In the genomic region with DNA sequence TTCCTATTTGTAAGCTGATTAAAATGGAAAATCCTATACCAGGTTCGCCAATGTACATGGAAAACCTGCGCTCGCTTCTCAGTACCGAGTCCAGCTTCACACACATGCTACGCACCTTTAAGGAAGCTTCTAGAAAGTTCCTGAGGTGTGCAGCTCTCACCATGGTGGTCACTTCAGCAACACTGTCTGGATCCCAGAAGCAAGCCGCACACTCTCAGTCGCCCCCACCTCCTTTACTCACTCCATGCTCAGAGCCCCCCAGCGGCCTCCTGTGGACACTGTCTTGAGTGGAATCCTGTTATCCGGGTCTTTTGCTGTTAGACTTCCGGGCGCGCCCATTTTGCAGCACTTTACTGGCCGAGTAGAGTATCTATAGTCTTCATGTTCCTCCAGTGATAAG, we compare ENCODE assay signal across 8 mouse cellular contexts. TPM values are rescaled to one million over a fixed set of nuclear protein-coding genes. Genes with fewer than 3 reads are reported as not detected.
A peak's percentile ranks its signal among the peaks of the same experiment; 100 is the strongest.
DNase-seq lines count a peak whose midpoint lies in the region; ATAC-seq lines count a peak whose summit lies in the region.

Dact2 (minus strand) TSS at position 244 of the 400 bp plus-strand sequence.

- no peaks in the 10 kb centered on the region for H3K36me3 ChIP-seq in embryonic facial prominence, embryonic 15.5 days
- H3K36me3 ChIP-seq in hindbrain, embryonic 14.5 days (replicated peaks; ENCODE audit: control insufficient read depth, insufficient read depth) = no peaks in the 10 kb centered on the region
- H3K36me3 ChIP-seq in limb, embryonic 11.5 days (ENCODE audit: control insufficient read depth, insufficient read depth, low read length) = no peaks in the 10 kb centered on the region

- WGBS in embryonic facial prominence, embryonic 15.5 days = 38% methylated on average over 13 of the region's 13 CpGs
- WGBS in hindbrain, embryonic 14.5 days = 54% methylated on average over 13 of the region's 13 CpGs
- 47% methylated on average over 13 of the region's 13 CpGs for WGBS in limb, embryonic 11.5 days

- DNase-seq in gastrocnemius, postnatal 14 days = peak; percentile 30
- DNase-seq in gastrocnemius, postnatal 10 days = no peak
- DNase-seq in hindbrain, embryonic 14.5 days (ENCODE audit: low spot score) = peak; percentile 53
- peak; percentile 39 for DNase-seq in limb, embryonic 11.5 days (ENCODE audit: low spot score)
- DNase-seq in neural tube, embryonic 10.5 days (ENCODE audit: extremely low spot score, low spot score) = peak; percentile 44
- DNase-seq in ovary, postnatal 36 days (ENCODE audit: low spot score) = no peak
- DNase-seq in adrenal gland, postnatal 25 days = no peak

- intact Hi-C loops in gastrocnemius, postnatal 14 days (cut with DNase I; ENCODE audit: low total_unique reads) = no loop called here

- H3K9ac ChIP-seq in embryonic facial prominence, embryonic 15.5 days = peak within 1 kb of the TSS; percentile 42
- H3K9ac ChIP-seq in hindbrain, embryonic 14.5 days = peak within 1 kb of the TSS; percentile 79
- H3K9ac ChIP-seq in limb, embryonic 11.5 days (ENCODE audit: low read length) = peak within 1 kb of the TSS; percentile 75

- no peaks in the 10 kb centered on the region for H3K9me3 ChIP-seq in embryonic facial prominence, embryonic 15.5 days (replicated peaks)
- H3K9me3 ChIP-seq in hindbrain, embryonic 14.5 days (ENCODE audit: control insufficient read depth, low read length) = no peaks in the 10 kb centered on the region
- no peaks in the 10 kb centered on the region for H3K9me3 ChIP-seq in limb, embryonic 11.5 days (ENCODE audit: control insufficient read depth, low read length)

- H3K4me2 ChIP-seq in embryonic facial prominence, embryonic 15.5 days (replicated peaks) = peak within 1 kb of the TSS; percentile 96
- H3K4me2 ChIP-seq in hindbrain, embryonic 14.5 days (replicated peaks) = peak within 1 kb of the TSS; percentile 95
- peak within 1 kb of the TSS; percentile 94 for H3K4me2 ChIP-seq in limb, embryonic 11.5 days (ENCODE audit: low read depth, severe bottlenecking)

- H3K27ac ChIP-seq in embryonic facial prominence, embryonic 15.5 days (replicated peaks) = peak within 1 kb of the TSS; percentile 25; the same call in 1 of the 2 replicates
- H3K27ac ChIP-seq in hindbrain, embryonic 14.5 days = peak within 1 kb of the TSS; percentile 54; the same call in 1 of the 2 replicates
- no peak within 1 kb of the TSS for H3K27ac ChIP-seq in limb, embryonic 11.5 days (replicated peaks; ENCODE audit: low read depth, low read length)

- peak within 1 kb of the TSS; percentile 60 for H3K4me3 ChIP-seq in embryonic facial prominence, embryonic 15.5 days (replicated peaks)
- H3K4me3 ChIP-seq in hindbrain, embryonic 14.5 days (replicated peaks; ENCODE audit: low read length) = peak within 1 kb of the TSS; percentile 76
- H3K4me3 ChIP-seq in limb, embryonic 11.5 days (ENCODE audit: low read depth, low read length) = peak within 1 kb of the TSS; percentile 65

- peaks cover 47% of the 10 kb centered on the region for H3K27me3 ChIP-seq in embryonic facial prominence, embryonic 15.5 days
- H3K27me3 ChIP-seq in hindbrain, embryonic 14.5 days (ENCODE audit: control insufficient read depth, insufficient read depth, low read length) = peaks cover 59% of the 10 kb centered on the region
- H3K27me3 ChIP-seq in limb, embryonic 11.5 days (ENCODE audit: control insufficient read depth, insufficient read depth, low read length) = peaks cover 34% of the 10 kb centered on the region

- no peak for ATAC-seq in embryonic facial prominence, embryonic 15.5 days (ENCODE audit: insufficient number of reproducible peaks, low FRiP score, low TSS enrichment, low read depth)
- ATAC-seq in hindbrain, embryonic 14.5 days (ENCODE audit: low FRiP score) = peak; percentile 49
- ATAC-seq in limb, embryonic 11.5 days (ENCODE audit: insufficient number of reproducible peaks, low FRiP score, low TSS enrichment, low read depth) = no peak

- H3K4me1 ChIP-seq in embryonic facial prominence, embryonic 15.5 days = peaks cover 33% of the 10 kb centered on the region
- H3K4me1 ChIP-seq in hindbrain, embryonic 14.5 days (replicated peaks; ENCODE audit: control insufficient read depth, insufficient read depth, low read length) = peaks cover 10% of the 10 kb centered on the region; the same call in 1 of the 2 replicates
- H3K4me1 ChIP-seq in limb, embryonic 11.5 days (ENCODE audit: control insufficient read depth, insufficient read depth, low read length) = peaks cover 22% of the 10 kb centered on the region

RNA-seq across cellular contexts. Expression of gene Dact2, which starts in this region (rescaled TPM):
- 1 to 10 TPM; 2.2 to 3.6 TPM for total RNA-seq in gastrocnemius, postnatal 14 days (2021)
- 1 to 10 TPM; 2.0 to 3.5 TPM for total RNA-seq in gastrocnemius, postnatal 10 days (2021)
- polyA plus RNA-seq in embryonic facial prominence, embryonic 15.5 days (2015; fragmentation: Nextera tagmentation; extraction: Ambion mirVana) = 3.5 and 3.9 TPM in 2 replicates
- polyA plus RNA-seq in hindbrain, embryonic 14.5 days (2014; fragmentation: Nextera tagmentation; extraction: Ambion mirVana) = 3.0 and 3.1 TPM in 2 replicates
- 1.1 and 1.3 TPM in 2 replicates for polyA plus RNA-seq in limb, embryonic 11.5 days (2014; fragmentation: Nextera tagmentation; extraction: Ambion mirVana)
- total RNA-seq in adrenal gland, postnatal 25 days (2021) = 0.57 and 0.85 TPM in 2 replicates

Comparison
In these comparisons a context has a peak if more than half of its experiments do, and no peak if none do; other contexts are left out.
1. DNase-seq: peak in gastrocnemius, postnatal 14 days (single experiment), hindbrain, embryonic 14.5 days (single experiment), limb, embryonic 11.5 days (single experiment) and neural tube, embryonic 10.5 days (single experiment); none in gastrocnemius, postnatal 10 days (single experiment), ovary, postnatal 36 days (single experiment) and adrenal gland, postnatal 25 days (single experiment).
2. Peak in every context shown above with its lines, with median percentiles within 50 percentile points of each other: H3K4me2 ChIP-seq, H3K4me3 ChIP-seq and H3K9ac ChIP-seq.